Mouse (Mus musculus): ENCODE data around the gene Chchd3.

The Chchd3 gene

GRCm38 (mm10) chr6:32795653-32796500, 264.2 kb downstream of the Chchd3 start:
- DNase-seq = no peak

DNA sequence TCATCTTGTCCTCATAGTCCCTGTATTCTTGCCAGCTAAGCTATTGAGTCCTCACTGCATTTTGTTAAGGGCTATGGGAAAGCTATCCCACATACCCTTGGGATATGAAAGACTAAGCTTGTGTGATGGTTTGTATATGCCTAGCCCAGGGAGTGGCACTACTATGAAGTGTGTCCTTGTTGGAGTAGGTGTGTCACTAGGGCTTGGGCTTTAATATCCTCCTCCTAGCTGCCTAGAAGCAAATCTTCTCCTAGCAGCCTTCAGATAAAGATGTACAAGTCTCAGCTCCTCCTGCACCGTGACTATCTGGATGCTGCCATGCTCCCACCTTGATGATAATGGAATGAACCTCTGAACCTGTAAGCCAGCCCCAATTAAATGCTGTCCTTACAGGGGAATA, 266.5 kb downstream of the Chchd3 start:
- no peak for DNase-seq

GRCm38 (mm10) chr6:32793163-32793562, 266.9 kb downstream of the Chchd3 start:
- DNase-seq = no peak

- no peak for DNase-seq
Measured at GRCm38 (mm10) chr6:32790487-32790886, 269.6 kb downstream of the Chchd3 start.

GRCm38 (mm10) chr6:32787399-32787798, 272.7 kb downstream of the Chchd3 start:
- no peak for DNase-seq

DNA sequence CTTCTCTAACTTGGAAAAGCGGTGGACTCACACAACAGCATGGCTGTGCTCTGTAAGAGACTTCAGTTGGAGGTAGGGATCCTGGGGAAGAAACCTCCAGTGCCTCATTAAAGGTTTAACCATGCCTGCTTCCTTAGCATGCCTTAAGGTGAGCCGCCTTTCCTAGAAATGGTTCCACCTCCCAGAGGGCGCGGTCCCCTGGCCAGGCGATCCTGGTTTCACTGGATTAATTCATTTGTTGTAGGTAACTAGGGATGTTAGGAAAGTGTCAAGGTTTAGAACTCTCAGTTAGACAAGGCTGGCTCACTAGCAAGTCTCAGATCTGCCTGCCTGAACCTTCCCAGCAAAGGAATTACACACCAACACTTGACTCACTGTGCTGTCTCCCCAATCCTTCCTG, 273.9 kb downstream of the Chchd3 start:
- DNase-seq = no peak

DNA sequence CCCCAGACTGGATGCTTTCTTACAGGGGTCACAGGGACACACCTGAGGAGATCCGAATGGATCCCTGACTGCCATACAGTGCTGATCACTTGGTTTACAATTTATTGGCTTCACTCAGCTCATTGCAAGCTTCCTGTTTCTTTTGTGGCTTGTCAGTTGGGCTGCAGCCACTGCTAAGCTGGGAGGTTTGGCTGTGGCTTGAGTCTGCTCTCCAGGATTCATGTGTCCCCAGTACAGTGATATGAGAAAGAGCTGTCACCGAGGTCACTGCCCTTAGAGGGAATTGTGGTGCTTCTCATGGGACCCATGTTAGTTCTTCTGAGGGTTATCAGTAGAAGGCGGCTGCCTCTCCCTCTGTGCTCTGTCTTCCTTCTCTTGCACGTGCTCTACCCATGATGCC, 277.0 kb downstream of the Chchd3 start:
- no peak for DNase-seq

GRCm38 (mm10) chr6:32780602-32781001, 279.5 kb downstream of the Chchd3 start:
- peak; percentile 69 for DNase-seq

- DNase-seq = no peak
Measured at GRCm38 (mm10) chr6:32776384-32776783, 283.7 kb downstream of the Chchd3 start.

- no peak for DNase-seq
Measured at GRCm38 (mm10) chr6:32754524-32754923, 305.5 kb downstream of the Chchd3 start.

DNA sequence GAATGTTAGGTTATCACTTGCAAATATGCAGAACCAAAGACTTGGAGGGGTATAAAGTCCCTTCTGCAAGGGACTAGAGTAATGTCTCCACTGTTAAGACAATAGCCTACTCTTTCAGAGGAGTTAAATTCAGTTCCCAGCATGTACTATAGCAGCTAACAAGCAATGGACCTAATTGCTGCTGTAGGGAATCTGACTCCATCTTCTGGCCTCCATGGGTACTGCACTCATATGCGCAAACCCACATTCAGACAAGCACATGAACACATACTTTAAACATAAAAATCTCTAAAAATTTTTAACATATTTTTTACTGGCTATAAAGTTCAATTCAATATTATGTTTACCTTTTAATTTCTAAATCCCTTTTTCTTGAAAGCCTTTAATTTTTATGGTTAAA, 310.2 kb downstream of the Chchd3 start:
- DNase-seq = no peak

DNA sequence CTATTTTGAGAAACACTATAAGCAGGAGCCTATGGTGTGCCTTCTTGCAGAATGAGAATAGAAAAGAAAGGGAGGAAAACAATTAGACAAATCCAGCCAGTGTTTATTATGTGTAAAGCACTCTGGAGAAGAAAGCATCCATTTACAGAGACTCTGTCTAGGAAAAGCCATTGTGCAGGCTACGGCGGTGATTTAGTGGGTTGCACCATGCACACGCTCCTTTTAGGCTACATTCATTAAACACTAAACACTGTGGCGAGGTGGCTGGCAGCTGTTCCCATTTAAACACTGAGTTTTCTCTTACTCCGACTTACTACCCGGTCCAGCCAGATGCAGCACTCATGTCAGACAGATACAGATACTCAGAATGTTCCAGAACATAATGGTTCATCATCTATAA, 311.3 kb downstream of the Chchd3 start:
- no peak for DNase-seq

- no peak for DNase-seq
Measured at GRCm38 (mm10) chr6:32747333-32747732, 312.7 kb downstream of the Chchd3 start.

Data from kidney, adult 11 months (tissue).